ENCODE assay signal across 1 mouse cellular context in the genomic region with DNA sequence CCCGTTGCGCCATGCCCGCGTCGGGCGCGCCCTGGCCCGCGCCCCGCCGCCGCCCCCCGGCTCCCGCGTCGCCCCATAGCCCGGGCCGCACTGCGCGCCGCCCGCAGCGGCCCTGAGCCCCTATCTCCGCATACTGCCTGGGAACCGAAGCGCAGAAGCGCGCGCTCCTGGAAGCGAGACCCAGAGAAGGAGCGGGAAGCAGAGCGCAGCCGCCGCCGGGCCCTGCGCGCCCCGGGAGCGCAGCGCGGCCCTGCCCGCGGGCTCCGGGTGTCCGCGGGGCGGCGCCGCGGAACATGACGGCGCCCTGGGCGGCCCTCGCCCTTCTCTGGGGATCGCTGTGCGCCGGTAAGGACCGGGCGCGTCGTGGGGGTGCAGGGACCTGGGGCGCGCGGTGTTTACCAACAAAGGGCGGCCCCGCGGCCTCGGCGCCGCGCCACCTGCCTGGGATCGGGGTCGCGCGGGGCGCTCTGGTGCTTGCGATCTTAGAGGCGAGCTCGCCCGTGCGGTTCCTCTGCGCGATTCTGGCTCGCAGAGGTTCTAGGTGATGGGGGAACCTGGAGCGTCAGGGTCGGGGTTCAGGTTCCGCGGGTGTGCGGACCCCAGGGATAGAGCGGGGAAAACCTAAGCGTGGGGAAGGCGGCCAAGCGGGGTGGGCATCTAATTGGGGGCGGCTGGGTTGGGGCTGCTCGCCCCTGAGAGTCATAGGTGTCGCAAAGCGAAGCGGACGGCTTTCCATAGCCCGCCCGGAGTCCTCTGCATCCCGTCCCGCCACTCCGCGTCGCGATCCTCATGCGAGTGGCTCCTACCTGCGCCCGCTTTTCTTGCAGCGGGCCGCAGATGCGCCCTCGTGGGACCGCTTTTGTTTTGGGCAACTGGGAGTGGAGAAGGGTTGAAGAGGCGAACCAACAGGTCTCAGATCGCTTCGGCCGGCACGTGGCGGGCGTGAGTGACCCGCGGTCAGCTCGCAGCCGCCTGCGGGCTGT.
A peak's percentile ranks its signal among the peaks of the same experiment; 100 is the strongest.
TF ChIP-seq lines count a peak whose summit lies in the region.

No protein-coding gene starts in this region.

TF ChIP-seq in CH12.LX, 34 proteins besides CTCF, POLR2A, EP300 and RAD21:
- peak; percentile 31; the same call in 1 of the 2 replicates for TF ChIP-seq NRF1 (IDR thresholded peaks at IDR 0.05; ENCODE audit: low read depth, low read length)
- TF ChIP-seq ELF1 (IDR thresholded peaks at IDR 0.05; ENCODE audit: low read depth, low read length) = peak; percentile 2; the same call in 1 of the 2 replicates
- peak; percentile 17; the same call in 1 of the 2 replicates for TF ChIP-seq MAX (IDR thresholded peaks at IDR 0.05; ENCODE audit: low read length)
- no peak for TF ChIP-seq CHD1 (IDR thresholded peaks at IDR 0.05; ENCODE audit: low read depth, low read length)
- TF ChIP-seq BHLHE40 (IDR thresholded peaks at IDR 0.05; ENCODE audit: low read depth, low read length) = peak; percentile 66; the same call in 1 of the 2 replicates
